Mouse (Mus musculus): ENCODE measurements around the gene Slc16a12.

The Slc16a12 gene

DNA sequence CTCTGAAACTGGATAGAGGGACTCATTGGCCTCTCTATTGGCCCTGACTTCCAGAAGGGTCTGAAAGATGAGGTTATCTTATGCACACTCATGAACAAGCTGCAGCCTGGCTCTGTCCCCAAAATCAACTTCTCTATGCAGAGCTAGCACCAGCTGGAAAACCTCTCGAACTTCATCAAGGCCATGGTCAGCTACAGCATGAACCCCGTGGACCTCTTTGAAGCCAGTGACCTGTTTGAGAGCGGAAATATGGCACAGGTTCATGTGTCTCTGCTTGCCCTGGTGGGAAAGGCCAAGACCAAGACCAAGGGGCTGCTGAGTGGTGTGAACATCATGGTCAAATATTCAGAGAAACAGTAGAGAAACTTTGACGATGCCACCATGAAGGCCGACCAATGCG lies 123.3 kb downstream of the Slc16a12 start:
- Histone ChIP-seq H3K36me3 (ENCODE audit: control insufficient read depth, insufficient read depth, low read length, poor library complexity, severe bottlenecking) (no peaks in the 10 kb centered on the region), H3K27me3 (ENCODE audit: control insufficient read depth, insufficient read depth, low read length, poor library complexity, severe bottlenecking) (no peaks in the 10 kb centered on the region)
- no peak for DNase-seq (ENCODE audit: low read depth, low spot score)

DNA sequence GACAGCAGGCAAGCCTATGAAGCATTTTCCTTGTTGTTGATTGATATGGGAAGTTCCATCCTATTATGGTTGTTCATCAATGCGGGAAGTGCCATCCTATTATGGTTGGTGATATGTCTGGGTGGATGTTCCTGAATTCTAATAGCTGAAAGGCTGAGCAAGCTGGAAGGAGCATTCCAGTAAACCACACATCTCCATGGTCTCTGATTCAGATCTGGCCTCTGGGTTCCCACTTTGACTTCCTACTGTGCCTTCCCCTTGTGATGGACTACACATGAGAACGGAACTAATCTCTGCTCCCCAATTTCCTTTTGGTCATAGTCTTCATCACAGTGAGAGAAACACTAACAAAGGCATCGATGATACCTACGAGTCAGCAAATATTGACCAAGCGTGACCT lies 126.2 kb downstream of the Slc16a12 start:
- no peaks in the 10 kb centered on the region for H3K36me3 ChIP-seq (ENCODE audit: control insufficient read depth, insufficient read depth, low read length, poor library complexity, severe bottlenecking)
- DNase-seq (ENCODE audit: low read depth, low spot score): no peak
- no peaks in the 10 kb centered on the region for H3K27me3 ChIP-seq (ENCODE audit: control insufficient read depth, insufficient read depth, low read length, poor library complexity, severe bottlenecking)
